ENCODE assay signal across 8 mouse cellular contexts in genomic region chr1:59119720-59120457, GRCm38 (mm10). TPM values are rescaled to one million over a fixed set of nuclear protein-coding genes. Genes with fewer than 3 reads are reported as not detected.
DNase-seq lines count a peak whose midpoint lies in the region; ATAC-seq and TF ChIP-seq lines count a peak whose summit lies in the region.

Gene Tmem237 (minus strand): TSS chr1:59120408.

- H3K4me1 ChIP-seq in cortical plate, adult 2 months (ENCODE audit: control insufficient read depth, insufficient read depth, low read length), result no peaks in the 10 kb centered on the region; the same call in 1 of the 2 replicates

- TF ChIP-seq CTCF in cortical plate, adult 2 months (IDR thresholded peaks at IDR 0.05; ENCODE audit: extremely low read depth, insufficient read depth, low read length), result no peak

- intact Hi-C loops in left cerebral cortex, postnatal 10 days (cut with DNase I), result no loop called here

- peak; percentile 85 for ATAC-seq in activated CD4-positive, CD25-positive, alpha-beta regulatory T cell, adult 4 months
- ATAC-seq in inflammation-experienced regulatory T-cells, adult 6 months, result peak; percentile 85
- ATAC-seq in megakaryocyte-erythroid progenitor cell, adult 5-6 weeks (replicated peaks; ENCODE audit: low FRiP score, low TSS enrichment, poor library complexity, severe bottlenecking), result peak; percentile 97

- TF ChIP-seq POLR2A in cortical plate, adult 2 months (IDR thresholded peaks at IDR 0.05; ENCODE audit: extremely low read depth, insufficient read depth, low read length), result peak; percentile 41

- peak within 1 kb of the TSS; percentile 97 for H3K27ac ChIP-seq in cortical plate, adult 2 months (ENCODE audit: insufficient read depth, low read length)

- peak within 1 kb of the TSS; percentile 67 for H3K4me3 ChIP-seq in cortical plate, adult 2 months (ENCODE audit: insufficient read depth, low read length)

- peak; percentile 95 for DNase-seq in gastrocnemius, postnatal 10 days
- peak; percentile 90 to 97 for DNase-seq in left cerebral cortex, postnatal 10 days (ENCODE audit: extremely low spot score in 1 of 2, low spot score in 2 of 2)
- DNase-seq in right cerebral cortex, postnatal 25 days, result peak; percentile 94
- DNase-seq in urinary bladder, postnatal 4 days (ENCODE audit: low spot score in 2 of 2), result peak; percentile 90 to 95

RNA-seq across cellular contexts. Expression of gene Tmem237, which starts in this region (rescaled TPM):
- polyA plus RNA-seq in activated CD4-positive, CD25-positive, alpha-beta regulatory T cell, adult 4 months (2017; shearing (Covaris generic)), result 10 to 100 TPM; 17.1 to 21.3 TPM
- 33.3 and 34.5 TPM in 2 replicates for polyA plus RNA-seq in cortical plate, adult 2 months (2012; rRNA removed)
- total RNA-seq in gastrocnemius, postnatal 10 days (2021), result 1 to 10 TPM; 6.3 to 7.7 TPM
- 10 to 100 TPM; 14.9 to 22.9 (median 15.5) TPM for polyA plus RNA-seq in inflammation-experienced regulatory T-cells, adult 6 months (2017; shearing (Covaris generic))
- 10 to 100 TPM; 36.4 to 39.2 TPM for total RNA-seq in left cerebral cortex, postnatal 10 days (2021)
- 3.2 and 4.0 TPM in 2 replicates for total RNA-seq in megakaryocyte-erythroid progenitor cell, adult 5-6 weeks (2014; fragmentation: Nextera tagmentation)
- total RNA-seq in megakaryocyte-erythroid progenitor cell, adult 5-6 weeks (2017), result 3.6 and 9.3 TPM in 2 replicates

Comparison
In these comparisons a context has a peak if more than half of its experiments do, and no peak if none do; other contexts are left out.
1. Peak in every context shown above with its lines: DNase-seq, ATAC-seq, H3K4me3 ChIP-seq and H3K27ac ChIP-seq.